Mouse (Mus musculus): ENCODE measurements around the gene Ube2o. TPM values are rescaled to one million over a fixed set of nuclear protein-coding genes. Genes with fewer than 3 reads are reported as not detected.
"Not testable (repeated sequence)": the region's sequence is repeated elsewhere in the genome, so short reads cannot be mapped to it uniquely, and the experiment has no call there.

The Ube2o gene
- polyA plus RNA-seq, 1 experiment from 2014 or later = 9.7 TPM

DNA sequence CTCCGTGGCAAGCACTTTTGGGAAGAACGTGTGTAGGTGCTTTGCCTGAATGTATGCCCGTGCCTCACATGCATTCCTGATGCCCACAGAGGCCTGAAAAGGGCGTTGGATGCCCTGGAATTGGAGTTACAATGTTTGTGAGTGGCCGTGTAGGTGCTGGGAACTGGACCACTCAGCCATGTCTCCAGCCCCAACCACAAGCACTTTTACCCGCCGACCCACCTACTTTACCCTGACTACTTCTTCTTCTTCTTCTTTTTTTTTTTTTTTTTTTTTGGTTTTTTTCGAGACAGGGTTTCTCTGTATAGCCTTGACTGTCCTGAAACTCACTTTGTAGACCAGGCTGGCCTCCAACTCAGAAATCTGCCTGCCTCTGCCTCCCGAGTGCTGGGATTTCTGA is 29.9 kb upstream of the Ube2o start:
- WGBS = 92% methylated on average over 9 of the region's 9 CpGs
- Histone ChIP-seq H3K36me3 (peaks cover 12% of the 10 kb centered on the region), H3K4me1 (peaks cover 15% of the 10 kb centered on the region)
- H3K4me3 ChIP-seq; H3K27ac ChIP-seq; ATAC-seq (ENCODE audit: insufficient number of reproducible peaks, low FRiP score, low TSS enrichment, low read depth); H3K4me2 ChIP-seq; H3K27me3 ChIP-seq; H3K9me3 ChIP-seq; H3K9ac ChIP-seq: not testable (repeated sequence)

- H3K9me3 ChIP-seq = no peaks in the 10 kb centered on the region
- H3K4me2 ChIP-seq = no peak overlapping the region
- no peak for ATAC-seq (ENCODE audit: insufficient number of reproducible peaks, low FRiP score, low TSS enrichment, low read depth)
- peaks cover 17% of the 10 kb centered on the region for H3K36me3 ChIP-seq
- H3K27ac ChIP-seq = no peak overlapping the region
- peaks cover 6% of the 10 kb centered on the region; the same call in 1 of the 2 replicates for H3K4me1 ChIP-seq
- no peak overlapping the region for H3K4me3 ChIP-seq
- H3K9ac ChIP-seq = no peak overlapping the region
- H3K27me3 ChIP-seq = no peaks in the 10 kb centered on the region
- WGBS = 74% methylated on average over 15 of the region's 15 CpGs
Observed at GRCm38 (mm10) chr11:116609965-116610630, 28.9 kb upstream of the Ube2o start.

GRCm38 (mm10) chr11:116607717-116608116 is 26.5 kb upstream of the Ube2o start:
- WGBS = 88% methylated on average over 3 of the region's 3 CpGs
- Histone ChIP-seq H3K4me1 (peaks cover 6% of the 10 kb centered on the region; the same call in 1 of the 2 replicates), H3K36me3 (peaks cover 39% of the 10 kb centered on the region), H3K4me2 (no peak overlapping the region), H3K27me3 (no peaks in the 10 kb centered on the region), H3K27ac (no peak overlapping the region), H3K9ac (no peak overlapping the region), H3K4me3 (no peak overlapping the region), H3K9me3 (no peaks in the 10 kb centered on the region)
- no peak for ATAC-seq (ENCODE audit: insufficient number of reproducible peaks, low FRiP score, low TSS enrichment, low read depth)

- Histone ChIP-seq H3K27me3 (no peaks in the 10 kb centered on the region), H3K36me3 (peaks cover 57% of the 10 kb centered on the region), H3K4me3 (no peak overlapping the region), H3K27ac (no peak overlapping the region), H3K9me3 (no peaks in the 10 kb centered on the region), H3K9ac (no peak overlapping the region), H3K4me2 (no peak overlapping the region), H3K4me1 (peaks cover 6% of the 10 kb centered on the region; the same call in 1 of the 2 replicates)
- ATAC-seq (ENCODE audit: insufficient number of reproducible peaks, low FRiP score, low TSS enrichment, low read depth) = no peak
- WGBS = 88% methylated on average over 12 of the region's 12 CpGs
Observed at GRCm38 (mm10) chr11:116604097-116604496, 22.9 kb upstream of the Ube2o start.

GRCm38 (mm10) chr11:116603339-116603738 is 22.1 kb upstream of the Ube2o start:
- Histone ChIP-seq H3K36me3 (peaks cover 62% of the 10 kb centered on the region), H3K27me3 (no peaks in the 10 kb centered on the region), H3K27ac (no peak overlapping the region), H3K4me3 (no peak overlapping the region), H3K9me3 (no peaks in the 10 kb centered on the region), H3K4me1 (peaks cover 6% of the 10 kb centered on the region; the same call in 1 of the 2 replicates), H3K4me2 (no peak overlapping the region), H3K9ac (no peak overlapping the region)
- ATAC-seq (ENCODE audit: insufficient number of reproducible peaks, low FRiP score, low TSS enrichment, low read depth) = no peak
- 95% methylated on average over 10 of the region's 10 CpGs for WGBS

DNA sequence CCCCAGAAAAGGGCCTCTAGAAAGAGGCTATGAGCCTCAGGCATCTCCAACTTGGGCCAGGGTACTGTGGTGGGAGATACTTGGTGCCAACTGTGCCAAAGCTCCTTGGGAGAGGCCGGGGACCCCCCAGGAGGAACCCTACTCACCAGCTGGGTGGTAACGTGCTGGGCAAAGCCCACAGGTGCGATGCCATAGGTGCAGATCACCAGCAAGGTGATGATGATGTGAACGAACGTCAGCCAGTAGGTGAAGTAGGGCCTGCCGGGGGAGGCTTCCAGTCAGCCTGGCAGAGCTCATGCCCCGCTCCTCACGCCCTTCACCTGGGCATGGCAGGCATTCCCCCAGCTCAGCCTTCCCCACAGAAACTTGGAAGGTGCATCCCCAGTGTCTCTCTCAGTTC is 20.8 kb upstream of the Ube2o start:
- no peak overlapping the region for H3K4me3 ChIP-seq
- 87% methylated on average over 8 of the region's 8 CpGs for WGBS
- no peak overlapping the region for H3K9ac ChIP-seq
- no peaks in the 10 kb centered on the region for H3K9me3 ChIP-seq
- H3K27me3 ChIP-seq = no peaks in the 10 kb centered on the region
- H3K4me2 ChIP-seq = no peak overlapping the region
- H3K4me1 ChIP-seq = peaks cover 4% of the 10 kb centered on the region; the same call in 1 of the 2 replicates
- H3K27ac ChIP-seq = no peak overlapping the region
- no peak for ATAC-seq (ENCODE audit: insufficient number of reproducible peaks, low FRiP score, low TSS enrichment, low read depth)
- H3K36me3 ChIP-seq = peaks cover 61% of the 10 kb centered on the region

DNA sequence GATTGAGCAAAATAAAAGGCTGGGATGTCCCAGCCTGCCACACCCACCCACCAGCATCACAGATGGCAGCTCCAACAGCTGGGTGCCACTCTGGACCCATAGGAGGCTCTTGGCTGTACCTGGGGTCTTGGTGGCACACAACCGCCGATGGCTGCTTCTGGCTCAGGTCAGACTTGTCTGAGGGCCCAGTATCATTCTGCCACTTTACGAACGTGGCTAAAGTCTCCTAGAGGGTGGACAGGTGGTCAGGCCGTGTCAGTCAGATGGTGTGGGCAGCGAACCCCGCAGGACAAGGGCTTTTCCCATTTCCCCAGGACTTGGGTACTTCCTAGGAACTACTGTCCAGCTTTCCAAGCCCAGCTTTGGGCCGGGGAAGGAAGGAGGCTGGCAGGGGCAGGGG is 19.9 kb upstream of the Ube2o start:
- Histone ChIP-seq H3K27me3 (no peaks in the 10 kb centered on the region), H3K9me3 (no peaks in the 10 kb centered on the region), H3K27ac (no peak overlapping the region), H3K4me1 (no peaks in the 10 kb centered on the region; the same call in 1 of the 2 replicates), H3K36me3 (peaks cover 61% of the 10 kb centered on the region), H3K4me2 (no peak overlapping the region), H3K9ac (no peak overlapping the region), H3K4me3 (no peak overlapping the region)
- ATAC-seq (ENCODE audit: insufficient number of reproducible peaks, low FRiP score, low TSS enrichment, low read depth) = no peak
- WGBS = 94% methylated on average over 8 of the region's 8 CpGs

GRCm38 (mm10) chr11:116599230-116599629 is 18.0 kb upstream of the Ube2o start:
- H3K27me3 ChIP-seq = no peaks in the 10 kb centered on the region
- H3K9me3 ChIP-seq = no peaks in the 10 kb centered on the region
- 91% methylated on average over 15 of the region's 15 CpGs for WGBS
- no peaks in the 10 kb centered on the region for H3K4me1 ChIP-seq
- no peak overlapping the region for H3K9ac ChIP-seq
- peaks cover 49% of the 10 kb centered on the region for H3K36me3 ChIP-seq
- H3K4me3 ChIP-seq = no peak overlapping the region
- H3K27ac ChIP-seq = no peak overlapping the region
- no peak overlapping the region for H3K4me2 ChIP-seq
- no peak for ATAC-seq (ENCODE audit: insufficient number of reproducible peaks, low FRiP score, low TSS enrichment, low read depth)

GRCm38 (mm10) chr11:116598193-116598592 is 16.9 kb upstream of the Ube2o start:
- WGBS = 85% methylated on average over 8 of the region's 8 CpGs
- Histone ChIP-seq H3K4me2 (no peak overlapping the region), H3K4me3 (no peak overlapping the region), H3K27me3 (no peaks in the 10 kb centered on the region), H3K9ac (no peak overlapping the region), H3K36me3 (peaks cover 38% of the 10 kb centered on the region), H3K4me1 (peaks cover 4% of the 10 kb centered on the region; the same call in 1 of the 2 replicates), H3K27ac (no peak overlapping the region), H3K9me3 (no peaks in the 10 kb centered on the region)
- ATAC-seq (ENCODE audit: insufficient number of reproducible peaks, low FRiP score, low TSS enrichment, low read depth) = no peak

DNA sequence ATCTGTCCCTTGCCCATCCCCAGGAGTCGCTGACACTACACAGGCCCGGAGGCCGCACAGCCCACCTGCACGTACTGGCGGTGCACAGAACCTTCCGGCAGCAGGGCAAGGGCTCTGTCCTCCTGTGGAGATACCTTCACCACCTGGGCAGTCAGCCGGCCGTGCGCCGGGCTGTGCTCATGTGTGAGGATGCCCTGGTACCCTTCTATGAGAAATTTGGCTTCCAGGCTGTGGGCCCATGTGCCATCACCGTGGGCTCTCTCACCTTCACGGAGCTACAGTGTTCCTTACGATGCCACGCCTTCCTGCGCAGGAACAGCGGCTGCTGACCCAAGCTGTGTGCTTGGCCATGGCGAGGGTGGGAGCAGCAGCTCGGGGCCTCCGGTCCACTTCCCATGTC is 15.5 kb upstream of the Ube2o start:
- 88% methylated on average over 19 of the region's 19 CpGs for WGBS
- H3K27me3 ChIP-seq = no peaks in the 10 kb centered on the region
- H3K4me2 ChIP-seq = no peak overlapping the region
- H3K4me1 ChIP-seq = peaks cover 16% of the 10 kb centered on the region
- ATAC-seq (ENCODE audit: insufficient number of reproducible peaks, low FRiP score, low TSS enrichment, low read depth) = no peak
- no peak overlapping the region for H3K9ac ChIP-seq
- H3K9me3 ChIP-seq = no peaks in the 10 kb centered on the region
- no peak overlapping the region for H3K4me3 ChIP-seq
- no peak overlapping the region for H3K27ac ChIP-seq
- H3K36me3 ChIP-seq = peaks cover 28% of the 10 kb centered on the region

GRCm38 (mm10) chr11:116593345-116593744 is 12.1 kb upstream of the Ube2o start:
- no peak overlapping the region for H3K9ac ChIP-seq
- H3K9me3 ChIP-seq = no peaks in the 10 kb centered on the region
- no peak overlapping the region for H3K27ac ChIP-seq
- H3K36me3 ChIP-seq = peaks cover 9% of the 10 kb centered on the region; the same call in 1 of the 2 replicates
- no peak for ATAC-seq (ENCODE audit: insufficient number of reproducible peaks, low FRiP score, low TSS enrichment, low read depth)
- WGBS = 86% methylated on average over 4 of the region's 4 CpGs
- no peaks in the 10 kb centered on the region for H3K27me3 ChIP-seq
- no peak overlapping the region for H3K4me2 ChIP-seq
- no peak overlapping the region for H3K4me3 ChIP-seq
- peaks cover 21% of the 10 kb centered on the region for H3K4me1 ChIP-seq

DNA sequence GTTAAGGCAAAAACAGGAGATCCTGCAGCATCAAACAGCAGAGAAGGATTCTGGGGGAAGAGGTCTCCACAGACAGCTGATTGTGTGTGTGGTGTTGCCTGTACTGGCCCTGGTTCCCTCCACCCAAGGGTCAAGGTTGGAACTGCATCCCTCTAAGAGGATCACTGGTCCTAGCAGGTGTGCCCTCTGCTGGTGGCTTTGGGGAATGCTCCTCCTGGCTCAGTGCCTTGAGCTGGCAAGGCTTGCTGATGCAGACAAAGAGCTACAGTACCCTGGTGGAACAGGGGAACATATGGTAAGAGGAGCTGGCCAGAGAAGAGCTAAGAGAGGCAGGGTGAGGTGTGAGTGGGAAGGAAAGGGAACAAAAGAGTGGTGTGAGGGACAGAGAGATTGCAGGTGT is 11.2 kb upstream of the Ube2o start:
- Histone ChIP-seq H3K4me3 (no peak overlapping the region), H3K9ac (no peak overlapping the region), H3K9me3 (no peaks in the 10 kb centered on the region), H3K27ac (peak overlapping the region; percentile 44; the same call in 1 of the 2 replicates), H3K36me3 (0 out of 2 replicates have a peak, but pooled peaks cover 6% of the 10 kb centered on the region), H3K4me1 (peaks cover 21% of the 10 kb centered on the region), H3K27me3 (no peaks in the 10 kb centered on the region), H3K4me2 (no peak overlapping the region)
- ATAC-seq (ENCODE audit: insufficient number of reproducible peaks, low FRiP score, low TSS enrichment, low read depth) = peak; percentile 67
